Mouse (Mus musculus): ENCODE measurements around the gene Rilpl1.

Rilpl1 gene

GRCm38 (mm10) chr5:124450641-124451340, 80.4 kb downstream of the Rilpl1 start:
- peak; percentile 86 for DNase-seq (ENCODE audit: low spot score)

GRCm38 (mm10) chr5:124450051-124450450, 81.1 kb downstream of the Rilpl1 start:
- peak; percentile 36 for DNase-seq (ENCODE audit: low spot score)

- DNase-seq (ENCODE audit: low spot score) = peak; percentile 55
Observed at GRCm38 (mm10) chr5:124449494-124449893, 81.7 kb downstream of the Rilpl1 start.

DNA sequence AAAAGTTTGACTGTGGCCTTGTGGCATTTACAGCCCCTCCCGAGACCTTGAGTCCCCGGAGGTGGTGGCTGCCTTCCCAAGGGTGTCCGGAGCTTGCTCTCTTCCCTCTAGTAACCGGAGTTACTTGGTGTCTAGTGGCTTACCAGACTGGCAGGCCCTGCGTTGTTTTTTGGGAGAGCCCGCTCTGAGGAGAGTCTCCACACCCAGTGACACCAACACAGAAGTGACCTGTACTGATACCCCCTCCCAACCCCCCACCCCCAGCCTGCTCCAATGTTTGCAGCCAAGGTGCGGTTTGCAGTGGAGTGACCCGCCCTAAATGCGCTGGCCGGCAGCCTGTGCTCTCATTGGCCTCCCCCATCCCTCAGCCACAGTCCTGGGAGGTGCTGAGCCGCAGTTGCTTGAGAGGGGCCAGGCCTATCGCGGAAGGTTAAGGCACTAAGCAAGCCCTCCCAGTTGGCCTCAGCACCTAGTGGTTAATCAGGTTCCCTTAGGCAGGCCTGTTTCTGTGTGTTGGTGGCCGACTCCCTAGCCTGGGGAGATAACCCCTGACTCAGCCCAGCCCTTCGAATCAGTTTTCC, 84.8 kb downstream of the Rilpl1 start:
- peak; percentile 95 for DNase-seq (ENCODE audit: low spot score)

DNA sequence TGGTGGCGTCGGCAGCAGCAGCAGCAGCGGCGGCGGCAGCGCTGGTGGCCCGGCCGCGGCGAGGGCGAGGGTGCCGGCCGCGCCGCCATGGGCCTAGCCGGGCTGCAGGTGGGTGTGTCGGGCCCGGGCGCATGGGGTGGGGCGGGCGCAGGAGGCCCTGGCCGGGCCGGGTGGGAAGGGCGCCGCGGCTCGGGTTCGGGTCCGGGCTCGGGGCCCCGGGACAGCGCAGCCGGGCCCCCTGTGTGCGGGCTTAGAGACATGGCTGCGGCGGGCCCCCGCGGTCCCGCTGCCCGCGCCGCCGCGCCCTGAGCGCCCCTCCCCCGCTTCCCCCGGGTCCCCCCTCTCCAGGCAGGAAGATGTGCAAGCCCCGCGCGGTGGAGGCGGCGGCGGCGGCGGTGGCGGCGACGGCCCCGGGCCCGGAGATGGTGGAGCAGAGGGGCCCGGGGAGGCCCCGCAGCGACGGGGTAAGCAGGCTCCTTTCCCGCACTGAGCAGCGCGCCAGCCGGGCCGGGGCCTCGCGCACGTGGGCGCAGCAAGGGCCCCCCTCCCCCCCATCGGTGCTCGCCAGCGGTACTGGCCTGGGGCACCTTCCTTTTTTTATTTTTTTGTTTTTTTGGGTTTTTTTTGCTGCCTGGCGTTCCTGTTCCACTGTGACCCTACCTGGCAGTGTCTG, 85.4 kb downstream of the Rilpl1 start:
- DNase-seq (ENCODE audit: low spot score) = peak; percentile 62

GRCm38 (mm10) chr5:124444661-124445561, 86.3 kb downstream of the Rilpl1 start:
- peak; percentile 78 for DNase-seq (ENCODE audit: low spot score)

GRCm38 (mm10) chr5:124444208-124444607, 87.0 kb downstream of the Rilpl1 start:
- DNase-seq (ENCODE audit: low spot score) = no peak

Measured in yolk sac, embryonic 10.5 days (tissue).